Mouse (Mus musculus) 3T3-L1 (cell line): ENCODE measurements around the gene Atp1a1.

Experiments
- DNase-seq: peaks from one replicate; pipeline ENCODE4 v3.0.0-alpha.2; 2015; ENCODE audit warnings: low read depth, low spot score

The Atp1a1 gene

DNA sequence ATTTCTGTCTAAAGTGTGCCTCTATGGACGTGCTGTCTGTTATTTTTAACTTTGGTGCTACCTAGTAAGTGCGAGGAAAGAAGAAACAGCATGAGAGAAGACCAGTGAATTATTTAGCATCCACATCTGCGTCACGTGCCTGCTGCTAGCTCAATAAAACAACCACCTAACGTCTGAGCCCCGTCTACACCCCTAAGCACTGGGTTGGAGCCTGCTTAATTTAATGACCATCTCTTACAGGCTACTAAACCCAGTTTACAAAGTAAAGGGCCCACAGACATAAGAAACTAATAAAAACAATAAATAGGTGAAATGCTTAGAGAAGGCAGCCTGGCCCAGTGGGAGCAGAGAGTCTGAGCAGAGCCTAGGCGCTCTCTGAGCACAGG lies 11.2 kb downstream of the Atp1a1 start:
- no peak for DNase-seq

DNA sequence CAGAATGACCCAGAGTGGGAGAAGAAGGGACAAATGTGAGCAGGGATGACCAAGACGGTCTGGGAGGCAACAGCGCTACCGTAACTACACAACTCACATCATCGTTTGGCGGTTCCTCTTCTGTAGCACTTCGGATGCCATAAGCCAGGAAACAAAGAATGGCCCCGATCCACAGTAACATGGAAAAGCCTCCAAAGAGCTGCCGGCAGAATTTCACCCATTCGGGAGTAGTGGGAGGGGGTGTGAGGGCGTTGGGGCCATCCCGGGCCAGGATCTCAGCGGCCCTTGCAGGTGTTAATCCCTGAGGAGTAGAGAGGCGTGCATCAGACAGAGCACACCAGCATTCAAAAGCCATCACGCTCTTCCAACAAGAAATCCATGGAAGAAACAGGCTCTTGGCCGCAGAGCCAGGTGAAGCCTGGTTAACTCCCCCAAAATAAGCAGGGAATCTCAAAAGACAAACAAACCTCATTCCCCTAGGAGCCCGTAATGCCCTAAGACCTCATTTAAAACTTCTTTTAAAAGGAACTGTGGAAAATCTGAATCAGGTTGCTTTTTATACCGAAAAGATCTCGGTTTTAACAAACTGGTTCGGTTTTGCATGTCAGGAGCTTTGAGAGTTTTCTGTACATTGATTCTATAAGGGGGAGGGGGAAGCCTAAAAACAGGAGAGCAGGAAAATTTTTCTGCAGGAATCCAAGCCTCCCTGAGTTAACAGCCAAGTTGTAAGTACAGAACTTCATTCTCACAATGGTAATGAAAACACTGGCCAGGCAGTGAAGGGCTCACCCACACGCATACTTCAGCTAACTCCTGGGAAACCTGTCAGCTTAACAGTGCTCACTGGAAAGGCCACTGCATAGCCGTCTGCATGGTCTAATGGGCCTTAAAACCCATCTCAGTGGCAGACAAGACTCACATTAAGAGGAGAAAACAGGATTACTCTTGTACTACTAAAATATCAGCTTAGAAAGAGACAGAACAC lies 11.9 kb downstream of the Atp1a1 start:
- DNase-seq: no peak

DNA sequence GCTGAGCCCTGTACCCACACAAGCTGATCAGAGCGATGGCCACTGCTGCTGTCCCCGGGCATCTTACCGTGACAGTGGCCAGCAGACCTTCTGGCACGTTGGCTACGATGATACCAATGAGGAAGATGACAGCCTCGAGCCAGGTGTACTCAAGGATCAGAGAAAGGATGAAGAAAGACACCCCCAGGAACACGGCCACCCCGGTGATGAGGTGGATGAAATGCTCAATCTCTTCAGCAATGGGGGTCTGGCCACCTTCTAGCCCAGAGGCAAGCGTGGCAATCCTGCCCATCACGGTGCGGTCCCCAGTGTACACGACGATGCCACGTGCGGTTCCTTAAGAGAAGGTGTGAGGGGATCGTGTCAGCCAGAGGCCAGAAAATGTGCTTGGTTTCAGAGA lies 14.1 kb downstream of the Atp1a1 start:
- no peak for DNase-seq

DNA sequence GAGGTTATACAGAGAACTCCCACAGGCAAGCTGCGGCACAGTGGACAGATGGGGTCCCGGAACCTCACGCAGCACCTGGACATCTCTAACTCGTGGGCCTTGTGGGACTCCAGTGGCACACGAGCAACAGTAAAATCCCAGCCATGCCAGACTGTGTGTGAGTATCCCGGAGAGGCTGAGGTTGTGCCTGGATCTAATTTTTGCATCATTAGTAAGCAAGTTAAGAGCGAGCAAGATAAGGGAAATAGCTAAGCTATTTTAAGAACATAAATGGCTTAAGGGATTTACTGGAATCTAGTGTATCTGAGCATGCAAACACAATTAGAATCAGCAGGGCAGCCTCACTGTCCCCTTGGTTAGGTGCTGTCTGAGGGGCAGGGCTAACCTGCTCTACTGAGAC lies 16.2 kb downstream of the Atp1a1 start:
- DNase-seq: no peak

DNA sequence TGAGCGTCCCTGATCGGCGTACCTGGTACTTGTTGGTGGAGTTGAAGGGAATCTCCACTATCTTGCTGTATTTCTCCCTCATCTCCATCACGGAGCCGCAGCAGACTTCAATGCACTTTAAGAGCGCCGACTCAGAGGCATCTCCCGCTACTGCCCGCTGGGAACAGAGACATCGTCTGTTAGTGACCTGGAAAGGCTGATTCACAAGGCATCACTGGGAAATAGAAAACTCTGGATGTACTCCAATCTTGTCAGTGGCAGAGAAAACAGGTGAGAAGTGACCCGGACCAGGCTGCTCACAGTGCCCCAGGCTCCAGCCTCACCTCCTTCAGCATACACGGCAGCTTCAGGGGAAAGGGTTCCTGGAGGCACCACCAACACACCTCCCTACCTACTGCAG lies 17.7 kb downstream of the Atp1a1 start:
- no peak for DNase-seq

DNA sequence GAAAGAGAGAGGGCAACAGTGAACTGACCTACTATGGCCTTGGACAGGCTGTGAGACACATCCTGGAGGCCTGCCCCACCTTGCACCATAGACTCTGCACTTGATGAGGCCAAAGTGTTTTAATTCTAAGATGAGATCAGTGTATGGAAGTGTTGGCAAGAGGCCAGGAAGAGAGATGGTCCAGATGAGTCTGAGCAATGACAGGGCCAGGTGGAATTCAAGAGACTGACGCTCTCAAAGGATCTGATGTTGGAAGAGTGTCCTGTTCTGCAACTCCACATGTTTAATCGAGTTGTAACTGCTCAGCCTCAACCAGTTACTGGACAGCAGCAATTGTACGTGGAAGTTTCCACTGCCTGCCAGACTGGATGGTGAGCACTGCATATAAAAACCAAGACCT lies 26.4 kb downstream of the Atp1a1 start:
- DNase-seq: no peak

DNA sequence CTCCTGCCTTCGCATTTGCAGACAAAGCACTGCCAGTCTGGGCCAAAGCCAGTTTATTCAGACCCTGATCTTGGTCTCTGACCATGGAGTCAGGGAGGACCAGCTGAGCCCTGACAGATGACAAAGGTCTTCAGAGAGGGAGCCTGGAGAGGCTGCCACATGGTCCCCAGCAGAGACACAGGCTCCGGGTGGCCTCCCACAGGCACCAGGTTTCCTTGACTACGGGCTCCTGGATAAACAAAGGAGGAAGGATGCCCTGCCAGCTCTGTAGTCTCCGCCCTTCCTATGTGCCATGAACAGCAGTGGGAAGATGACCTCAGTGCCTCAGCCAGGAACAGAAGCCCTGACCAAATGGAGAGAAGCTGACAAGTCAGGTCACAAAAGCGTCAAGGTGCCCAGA lies 27.1 kb downstream of the Atp1a1 start:
- no peak for DNase-seq

DNA sequence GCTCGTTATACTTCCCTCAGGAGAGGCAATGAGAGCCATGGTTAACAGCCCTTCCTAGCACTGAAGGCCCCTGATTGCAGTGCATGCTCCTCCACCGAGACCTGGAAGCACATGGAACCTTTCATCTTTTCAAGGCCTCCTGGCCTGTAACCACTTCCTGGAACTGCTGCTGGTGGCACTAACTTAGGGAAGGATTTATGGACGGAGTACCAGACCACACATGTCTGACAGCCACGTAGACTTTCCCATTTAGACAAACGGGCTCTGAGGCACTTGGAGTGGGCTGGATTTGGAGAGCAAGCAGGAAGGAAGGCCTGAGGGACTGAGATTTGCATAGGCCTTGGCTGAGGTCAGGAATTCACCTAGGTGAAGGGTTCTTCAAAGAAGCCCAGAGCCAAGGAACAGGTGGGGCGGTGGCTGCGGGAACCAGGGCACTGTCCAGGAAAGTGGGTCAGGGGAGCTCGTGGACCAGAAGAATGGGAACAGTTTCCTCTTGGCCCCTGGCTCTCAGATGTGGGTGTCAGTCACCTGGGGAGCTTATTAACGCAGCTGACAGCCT lies 28.9 kb downstream of the Atp1a1 start:
- no peak for DNase-seq

DNA sequence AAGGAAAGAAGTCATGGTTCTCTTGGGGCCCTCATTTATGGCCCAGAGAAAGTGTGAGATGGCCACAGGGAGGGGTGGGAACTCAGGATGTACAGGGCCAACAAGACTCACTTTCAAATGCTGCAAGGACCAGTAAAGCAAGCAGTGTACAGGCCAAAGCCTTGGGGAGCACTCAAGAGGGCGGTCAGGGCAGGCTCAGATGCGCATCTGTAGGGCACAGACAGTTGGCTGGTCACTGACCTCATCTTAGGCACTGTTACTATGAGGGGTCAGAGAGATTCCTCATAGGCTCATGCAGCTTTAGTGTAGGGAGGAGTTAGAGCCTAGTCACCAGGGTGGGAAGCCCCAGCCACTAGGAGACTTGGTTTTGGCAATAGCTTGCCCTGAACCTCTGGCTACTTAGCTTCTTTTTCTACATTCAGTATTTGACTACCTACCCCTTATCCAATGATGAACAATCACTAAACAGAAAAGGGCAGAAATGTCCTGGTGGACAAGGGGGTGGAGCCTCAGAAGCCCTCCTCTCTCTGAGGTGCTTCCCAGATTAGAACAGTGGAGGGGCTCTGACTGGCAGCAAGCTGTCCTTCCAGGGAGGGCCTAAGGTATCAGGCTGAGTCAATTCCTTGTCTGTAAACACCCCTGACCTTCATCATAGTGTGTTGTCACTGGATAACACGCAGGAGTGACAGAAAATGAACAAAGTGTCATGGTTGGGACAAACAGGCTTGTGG lies 29.9 kb downstream of the Atp1a1 start:
- DNase-seq: no peak

DNA sequence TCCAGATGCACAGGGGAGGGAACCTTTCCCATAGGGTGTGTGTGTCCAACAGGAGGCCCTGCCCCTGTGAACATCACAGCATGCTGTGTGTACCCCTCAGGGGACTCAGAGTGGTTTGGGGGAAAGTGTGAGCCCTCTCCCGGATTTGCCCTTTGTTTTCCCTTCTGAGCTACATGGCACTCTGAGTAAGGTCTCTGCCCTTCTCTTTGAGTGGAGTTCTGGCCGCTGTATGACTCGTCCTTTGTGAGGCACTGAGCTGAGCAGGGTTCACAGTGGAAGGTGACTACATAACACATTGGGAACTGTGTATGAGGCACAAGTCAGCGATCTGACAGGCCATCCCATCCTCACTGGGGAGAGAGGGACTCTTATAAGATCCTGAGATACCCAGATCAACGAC lies 31.5 kb downstream of the Atp1a1 start:
- peak; percentile 65 for DNase-seq

DNA sequence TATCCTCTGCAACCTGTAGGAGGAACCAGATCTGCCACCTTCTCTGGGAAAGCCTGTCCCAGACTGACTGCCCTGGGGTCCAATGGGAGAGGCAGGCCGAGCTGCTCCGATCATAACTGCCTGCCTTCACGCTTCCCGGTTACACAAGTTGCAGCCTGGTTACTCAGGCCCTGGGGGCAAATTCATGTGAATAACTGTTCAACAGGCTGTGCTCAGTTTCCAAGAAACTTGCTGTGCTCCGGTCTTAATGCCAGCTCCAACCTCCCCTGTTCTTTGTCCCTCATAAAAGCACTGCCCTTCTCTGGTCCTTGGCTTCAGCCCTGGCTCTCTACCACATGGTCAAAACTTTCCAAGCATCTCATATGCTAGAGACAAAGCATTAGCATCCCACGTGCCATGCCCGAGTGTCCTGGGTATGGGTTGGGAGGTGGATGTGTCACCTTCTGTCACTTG lies 32.3 kb downstream of the Atp1a1 start:
- DNase-seq: peak; percentile 91

DNA sequence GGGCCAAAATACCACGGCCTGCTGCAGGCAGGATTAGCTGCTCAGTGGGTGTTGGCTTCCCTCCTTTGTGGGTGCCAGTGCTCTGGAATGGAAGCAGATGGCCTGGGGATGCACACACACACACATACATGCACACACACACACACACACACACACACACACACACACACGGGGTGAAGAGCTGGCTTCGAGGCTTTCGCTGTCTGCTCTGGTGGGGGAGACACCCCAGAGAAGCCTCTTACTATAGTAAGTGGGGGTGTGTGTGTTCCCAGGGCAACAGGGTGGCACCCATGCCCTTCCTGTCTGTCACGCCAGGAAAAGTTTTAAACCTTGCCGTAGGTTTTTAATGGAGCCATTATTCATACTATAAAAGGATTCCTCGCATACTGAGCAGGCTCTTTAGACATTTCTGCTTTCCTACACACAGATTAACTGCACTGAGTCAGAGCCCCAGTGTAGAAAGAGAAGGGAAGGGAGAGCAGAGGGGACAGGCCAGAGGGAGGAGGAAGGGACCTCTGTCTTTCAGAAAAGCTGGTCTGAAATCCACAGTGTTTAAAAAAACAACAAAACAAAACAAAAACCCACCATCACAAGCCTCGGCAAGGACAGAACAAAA lies 32.9 kb downstream of the Atp1a1 start:
- peak; percentile 57 for DNase-seq

DNA sequence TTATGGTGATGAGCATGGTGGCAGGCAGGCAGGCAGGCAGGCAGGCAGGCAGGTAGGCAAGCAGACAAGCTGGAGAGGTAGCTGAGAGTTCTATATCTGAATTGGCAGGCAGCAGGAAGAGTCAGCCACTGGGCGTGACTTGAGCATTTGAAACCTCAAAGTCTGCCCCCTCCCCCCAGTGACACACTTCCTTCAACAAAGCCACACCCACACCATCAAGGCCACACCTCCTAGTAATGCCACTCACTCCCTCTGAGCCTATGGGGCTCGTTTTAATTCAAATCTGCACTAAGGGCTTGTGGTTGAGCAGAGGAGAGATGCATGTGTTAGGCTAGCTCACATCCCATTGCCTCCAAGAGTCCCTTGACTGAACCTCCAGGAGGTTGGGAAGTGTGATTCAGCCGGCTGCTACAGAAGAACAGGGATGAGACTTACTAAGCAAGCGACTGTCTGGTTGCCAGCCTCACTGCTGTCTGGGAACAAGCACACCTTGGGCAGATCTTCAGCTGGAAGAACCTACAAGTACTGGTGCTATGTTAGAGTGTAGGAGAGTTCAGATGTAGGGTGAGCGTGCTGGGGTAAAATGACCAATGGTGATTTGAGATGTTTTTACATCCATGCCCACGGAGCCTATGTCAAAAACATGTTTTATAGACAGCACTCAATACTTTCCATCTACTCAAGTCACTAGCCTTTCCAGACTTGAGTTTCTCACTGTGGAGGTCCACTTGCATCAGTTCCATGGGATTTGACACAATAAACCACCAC lies 33.6 kb downstream of the Atp1a1 start:
- DNase-seq: peak; percentile 83

DNA sequence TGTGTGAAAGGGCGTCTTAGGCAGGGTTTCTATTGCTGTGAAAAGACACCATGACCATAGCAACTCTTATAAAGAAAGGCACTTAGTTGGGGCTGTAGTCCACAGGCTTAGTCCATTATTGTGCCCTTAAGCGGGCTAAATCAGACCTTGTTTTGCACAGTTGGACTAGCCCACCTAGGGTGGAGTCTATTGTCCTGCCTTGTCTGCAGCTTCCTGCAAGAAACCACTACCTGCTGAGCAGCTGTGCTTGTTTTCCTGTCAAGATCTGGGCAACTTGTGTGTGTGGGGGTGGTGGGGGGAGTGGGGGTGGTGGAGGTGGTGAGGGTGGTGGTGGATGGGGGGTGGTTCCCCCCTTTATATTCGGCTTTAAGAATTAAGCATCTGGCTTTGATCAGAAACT lies 34.2 kb downstream of the Atp1a1 start:
- DNase-seq: no peak

DNA sequence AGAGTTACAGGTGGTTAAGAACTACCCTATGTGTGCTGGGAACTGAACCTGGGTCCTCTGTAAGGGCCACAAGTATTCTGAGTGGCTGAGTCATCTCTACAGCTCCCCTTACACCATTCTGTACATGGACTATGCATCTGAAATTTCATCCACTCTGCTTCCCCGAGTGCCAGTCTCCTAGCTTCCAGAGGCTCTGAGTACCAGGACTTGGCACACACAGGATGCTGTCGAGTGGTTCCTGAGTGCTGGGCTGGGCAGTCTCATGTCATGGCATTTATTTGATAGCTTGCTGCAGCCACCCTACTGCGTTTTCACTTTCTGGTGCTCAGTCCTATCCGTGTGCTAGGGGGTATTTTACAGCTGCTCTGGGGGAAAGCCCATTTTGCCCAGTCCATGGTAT lies 35.9 kb downstream of the Atp1a1 start:
- no peak for DNase-seq

DNA sequence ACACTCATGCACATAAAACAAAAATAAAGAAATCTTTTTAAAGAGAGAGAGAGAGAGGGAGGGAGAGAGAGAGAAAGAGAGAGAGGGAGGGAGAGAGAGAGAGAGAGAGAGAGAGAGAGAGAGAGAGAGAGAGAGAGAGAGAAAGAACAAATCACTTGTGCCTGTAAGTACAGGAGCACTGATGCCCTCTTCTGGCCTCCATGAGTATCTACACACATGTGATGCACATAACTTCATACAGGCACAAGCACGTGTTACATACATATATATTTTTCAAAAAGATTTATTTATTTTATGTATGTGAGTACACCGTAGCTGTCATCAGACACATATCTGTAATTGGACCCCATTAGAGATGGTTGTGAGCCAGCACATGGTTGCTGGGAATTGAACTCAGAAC lies 40.5 kb downstream of the Atp1a1 start:
- DNase-seq: no peak

DNA sequence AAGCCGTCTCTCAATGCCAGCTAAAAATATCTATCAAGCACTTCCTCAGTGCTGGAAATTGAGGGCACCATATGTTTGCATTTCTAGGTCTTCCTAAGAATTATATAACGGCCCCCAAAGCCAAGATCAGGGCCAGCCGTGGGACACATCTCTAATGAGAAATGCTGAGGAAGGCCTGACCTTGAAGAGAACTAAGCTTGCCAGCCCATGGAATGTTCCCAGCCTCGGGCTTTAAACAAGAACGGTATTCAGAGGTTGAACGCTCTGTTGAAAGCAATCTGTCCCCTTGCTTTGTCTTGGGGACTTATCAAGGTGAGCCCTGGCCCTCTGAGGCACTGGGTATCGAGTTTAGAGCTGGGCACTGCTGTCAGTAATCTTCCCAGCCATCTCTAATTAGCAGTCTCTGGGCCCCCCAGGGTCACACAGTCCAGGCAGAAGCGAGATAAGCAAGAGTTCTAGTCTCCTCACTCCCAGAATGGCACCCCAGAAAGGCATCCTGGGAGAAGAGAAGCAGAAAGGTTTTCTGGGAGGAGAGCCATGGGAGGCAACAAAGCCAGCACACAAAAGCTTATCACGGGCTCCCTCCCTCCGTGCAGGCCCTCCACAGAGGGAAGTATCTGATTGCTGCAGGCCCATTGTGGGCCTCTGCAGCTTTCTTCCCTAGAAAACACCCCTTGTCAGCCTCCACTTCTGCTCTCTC lies 41.8 kb downstream of the Atp1a1 start:
- no peak for DNase-seq

DNA sequence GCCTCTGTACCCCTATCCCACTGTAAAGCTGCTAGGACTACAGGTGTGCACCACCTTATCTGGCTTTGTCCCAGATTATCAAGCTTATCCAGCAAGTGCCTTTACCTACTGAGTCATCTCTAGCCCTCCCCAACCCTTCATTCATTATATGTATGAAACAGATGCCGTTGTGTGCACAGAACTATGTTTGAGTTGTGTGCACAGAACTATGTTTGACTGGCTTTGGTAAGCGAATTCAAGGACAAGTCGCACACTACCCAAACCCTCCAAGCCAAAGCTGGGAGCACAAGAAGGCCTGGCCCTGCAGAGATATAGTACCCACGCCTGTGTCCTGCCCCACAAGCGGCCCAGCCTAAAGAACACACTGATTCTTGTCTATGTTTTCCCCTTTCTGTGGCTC lies 42.5 kb downstream of the Atp1a1 start:
- no peak for DNase-seq

DNA sequence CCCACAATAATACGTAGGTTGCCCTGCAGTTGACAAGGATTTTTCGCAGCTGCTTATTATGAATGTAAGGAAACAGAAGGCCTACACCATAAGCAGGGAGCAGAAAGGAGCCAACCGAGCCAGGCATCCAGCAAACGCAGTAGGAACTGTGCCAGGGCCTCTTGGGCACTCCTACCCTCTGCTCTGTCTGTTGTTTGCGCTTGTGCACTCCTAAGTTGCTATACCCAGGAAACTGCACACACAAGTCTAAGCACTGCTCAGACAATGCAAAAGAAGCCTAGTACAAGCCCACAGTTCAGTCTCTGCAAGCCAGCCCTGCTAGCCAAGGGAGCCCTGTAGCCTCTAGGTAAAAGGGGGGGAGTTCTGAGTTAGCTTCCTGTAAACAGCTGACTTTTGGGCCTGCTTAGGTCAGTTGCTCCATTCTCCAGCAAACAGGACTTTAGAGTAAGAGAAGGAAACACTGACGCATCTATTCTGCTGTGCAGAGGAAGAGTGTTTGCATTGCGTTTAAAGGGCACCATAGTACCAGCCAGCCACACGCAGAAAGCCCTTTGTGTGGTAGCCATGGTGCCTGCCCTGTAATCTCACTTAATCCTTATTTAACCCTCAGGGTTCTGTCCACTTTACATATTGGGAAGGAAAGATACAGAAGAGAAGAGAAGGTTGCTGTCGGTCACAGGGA lies 43.5 kb downstream of the Atp1a1 start:
- no peak for DNase-seq

DNA sequence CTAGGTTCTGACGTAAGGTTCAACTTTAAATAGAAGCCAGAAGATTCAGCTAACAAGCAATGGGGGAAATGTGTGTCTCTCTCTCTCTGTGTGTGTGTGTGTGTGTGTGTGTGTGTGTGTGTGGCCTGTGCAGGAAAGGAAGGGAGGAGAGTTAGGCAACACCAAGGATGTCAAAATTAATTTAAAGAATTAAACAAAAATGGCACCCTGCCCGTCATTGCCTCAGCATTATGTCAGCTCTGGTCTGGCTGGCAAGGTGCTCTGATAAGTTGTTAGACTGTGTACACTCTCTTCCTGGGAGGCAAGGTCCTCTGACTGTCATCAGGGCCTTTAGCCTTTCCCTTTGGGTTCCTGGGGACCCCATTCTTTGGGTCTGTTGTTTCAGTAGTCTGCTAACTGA lies 47.8 kb downstream of the Atp1a1 start:
- DNase-seq: no peak
